Mouse (Mus musculus) megakaryocyte, embryonic 14.5 days (primary cell): ENCODE data around the gene Tepp.

Experiments used
- FLI1 ChIP-seq: IDR thresholded peaks from 2 replicates; pipeline ENCODE4 v1.6.1; 2012; ENCODE audit warnings: low read length, inconsistent platforms, mixed read lengths
- GATA1 ChIP-seq: IDR thresholded peaks from 3 replicates; pipeline ENCODE4 v1.6.1; 2012; ENCODE audit warnings: mixed read lengths, low read length, inconsistent platforms, borderline replicate concordance

DNA sequence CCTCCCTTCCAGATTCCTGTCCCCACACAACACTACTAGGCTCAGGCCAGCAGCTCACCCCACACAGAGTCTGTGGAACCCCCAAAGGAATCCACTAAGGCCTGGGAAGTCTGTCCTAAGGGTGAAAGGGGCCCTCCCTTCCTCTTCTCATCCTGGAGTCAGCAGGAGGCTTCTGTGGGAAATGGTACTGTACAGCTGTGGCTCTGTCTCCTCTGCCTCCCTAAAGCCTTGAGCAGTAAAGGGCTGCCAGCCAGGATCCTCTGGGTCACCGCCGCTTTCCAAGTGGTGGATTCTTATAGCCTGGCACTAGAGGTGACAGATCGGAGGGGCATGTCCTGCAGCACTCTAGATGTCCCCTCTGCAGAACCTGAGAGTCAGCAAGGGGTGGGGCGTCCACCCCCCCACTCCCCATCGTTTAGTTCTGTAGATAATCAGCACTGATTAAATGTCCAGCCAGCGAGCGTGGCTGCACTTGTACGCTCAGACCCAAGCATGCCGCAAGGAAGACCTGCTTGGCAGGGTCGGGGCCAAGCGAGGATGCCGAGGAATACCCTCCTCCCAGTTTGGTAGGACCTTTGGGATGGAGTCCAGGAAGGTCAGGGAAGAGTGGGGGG, 63.1 kb downstream of the Tepp start:
- TF ChIP-seq GATA1 (no peak), FLI1 (no peak)
